Mouse (Mus musculus) midbrain, postnatal 0 days (tissue): ENCODE results near the gene Dpp6. TPM values are rescaled to one million over a fixed set of nuclear protein-coding genes. Genes with fewer than 3 reads are reported as not detected.

Experiments
- ATAC-seq: fragments of 200-750 bp; cut with Nextera tagmentation; 2 replicates; pipeline ENCODE4 v1.8.0; 2017; ENCODE audit warnings: moderate number of reproducible peaks, mild to moderate bottlenecking, moderate TSS enrichment, moderate library complexity; ENCODE audit not compliant: low FRiP score
- DNase-seq: peaks from one replicate; pipeline ENCODE4 v3.0.0-alpha.2; 2015; ENCODE audit warnings: low spot score
- H3K27ac ChIP-seq: fragments of 300-500 bp; sonication (generic); 2 replicates; pipeline ENCODE4 v1.5.1; 2014; ENCODE audit warnings: low read depth, mild to moderate bottlenecking, low read length, mixed read lengths
- H3K27me3 ChIP-seq: fragments of 300-500 bp; sonication (generic); 2 replicates; pipeline ENCODE4 v1.6.1; 2014; ENCODE audit warnings: low read length, control low read depth, mixed read lengths; ENCODE audit not compliant: insufficient read depth
- H3K36me3 ChIP-seq: fragments of 300-500 bp; sonication (generic); 2 replicates; pipeline ENCODE4 v1.6.1; 2014; ENCODE audit warnings: low read length, control low read depth, mixed read lengths; ENCODE audit not compliant: insufficient read depth
- H3K4me1 ChIP-seq: fragments of 300-500 bp; sonication (generic); 2 replicates; pipeline ENCODE4 v1.6.1; 2014; ENCODE audit warnings: mild to moderate bottlenecking, control low read depth, antibody characterized with exemption, low read length, mixed read lengths; ENCODE audit not compliant: insufficient read depth
- H3K4me2 ChIP-seq: fragments of 300-500 bp; sonication (generic); 2 replicates; pipeline ENCODE4 v1.6.1; 2014; ENCODE audit warnings: low read depth, mild to moderate bottlenecking, low read length, mixed read lengths; ENCODE audit not compliant: poor library complexity, severe bottlenecking
- H3K4me3 ChIP-seq: fragments of 300-500 bp; sonication (generic); 2 replicates; pipeline ENCODE4 v1.5.1; 2014; ENCODE audit warnings: low read depth, mild to moderate bottlenecking, low read length, moderate library complexity
- H3K9ac ChIP-seq: fragments of 300-500 bp; sonication (generic); replicated peaks from 2 replicates; pipeline ENCODE4 v1.6.1; 2014; ENCODE audit warnings: mild to moderate bottlenecking, low read length, moderate library complexity, mixed read lengths; ENCODE audit not compliant: poor library complexity, severe bottlenecking
- H3K9me3 ChIP-seq: fragments of 300-500 bp; sonication (generic); 2 replicates; pipeline ENCODE4 v1.6.1; 2016; ENCODE audit warnings: low read length, control low read depth
- CTCF ChIP-seq: IDR thresholded peaks from 2 replicates; pipeline ENCODE4 v1.5.1; 2016; ENCODE audit warnings: antibody characterized with exemption, mild to moderate bottlenecking
- WGBS: fragments of 180-500 bp; shearing (Covaris S2); extraction: QIAGEN DNeasy Blood & Tissue Kit; methylation state at CpG from one replicate; pipeline ENCODE4 v1.1.7; 2014; 5-methylcytosine and 5-hydroxymethylcytosine counted together
- polyA plus RNA-seq: library from polyadenylated mRNA; unstranded; fragments of >200 nt; fragmentation: Nextera tagmentation; extraction: Ambion mirVana; gene quantifications from 2 replicates; pipeline ENCODE4 v1.2.1, GENCODE M21; 2015
- total RNA-seq: library from RNA; depleted of rRNA; stranded (reverse); fragments of >200 nt; gene quantifications from 2 replicates; pipeline ENCODE4 v1.2.3, GENCODE M21; 2014

Dpp6 gene
- total and polyA plus RNA-seq, 2 experiments from 2014 or later, result 88.6 to 169 TPM

GRCm38 (mm10) chr5:27415518-27415917 lies 598.5 kb downstream of the Dpp6 start:
- no peak for ATAC-seq
- no peaks in the 10 kb centered on the region for H3K27me3 ChIP-seq
- H3K4me2 ChIP-seq, result no peak overlapping the region
- TF ChIP-seq CTCF, result no peak
- H3K36me3 ChIP-seq, result no peaks in the 10 kb centered on the region
- no peaks in the 10 kb centered on the region for H3K9me3 ChIP-seq
- H3K4me1 ChIP-seq, result no peaks in the 10 kb centered on the region
- H3K27ac ChIP-seq, result no peak overlapping the region
- no peak overlapping the region for H3K9ac ChIP-seq
- WGBS, result 68% methylated on average over 4 of the region's 4 CpGs
- DNase-seq, result no peak
- H3K4me3 ChIP-seq, result no peak overlapping the region

- no peak overlapping the region for H3K9ac ChIP-seq
- H3K27ac ChIP-seq, result no peak overlapping the region
- H3K9me3 ChIP-seq, result no peaks in the 10 kb centered on the region
- no peak overlapping the region for H3K4me3 ChIP-seq
- H3K36me3 ChIP-seq, result no peaks in the 10 kb centered on the region
- 67% methylated on average over 4 of the region's 4 CpGs for WGBS
- ATAC-seq (no peak), DNase-seq (peak; percentile 71)
- no peak overlapping the region for H3K4me2 ChIP-seq
- H3K27me3 ChIP-seq, result no peaks in the 10 kb centered on the region
- no peaks in the 10 kb centered on the region for H3K4me1 ChIP-seq
- TF ChIP-seq CTCF, result peak; percentile 87
Observed at GRCm38 (mm10) chr5:27416571-27416970, 599.6 kb downstream of the Dpp6 start.

GRCm38 (mm10) chr5:27417398-27417797 lies 600.4 kb downstream of the Dpp6 start:
- H3K27me3 ChIP-seq, result no peaks in the 10 kb centered on the region
- WGBS, result 64% methylated on average over 7 of the region's 7 CpGs
- DNase-seq (no peak), ATAC-seq (no peak)
- H3K4me1 ChIP-seq, result no peaks in the 10 kb centered on the region
- H3K9ac ChIP-seq, result no peak overlapping the region
- H3K4me2 ChIP-seq, result no peak overlapping the region
- no peak overlapping the region for H3K4me3 ChIP-seq
- H3K9me3 ChIP-seq, result no peaks in the 10 kb centered on the region
- TF ChIP-seq CTCF, result no peak
- no peak overlapping the region for H3K27ac ChIP-seq
- H3K36me3 ChIP-seq, result no peaks in the 10 kb centered on the region

DNA sequence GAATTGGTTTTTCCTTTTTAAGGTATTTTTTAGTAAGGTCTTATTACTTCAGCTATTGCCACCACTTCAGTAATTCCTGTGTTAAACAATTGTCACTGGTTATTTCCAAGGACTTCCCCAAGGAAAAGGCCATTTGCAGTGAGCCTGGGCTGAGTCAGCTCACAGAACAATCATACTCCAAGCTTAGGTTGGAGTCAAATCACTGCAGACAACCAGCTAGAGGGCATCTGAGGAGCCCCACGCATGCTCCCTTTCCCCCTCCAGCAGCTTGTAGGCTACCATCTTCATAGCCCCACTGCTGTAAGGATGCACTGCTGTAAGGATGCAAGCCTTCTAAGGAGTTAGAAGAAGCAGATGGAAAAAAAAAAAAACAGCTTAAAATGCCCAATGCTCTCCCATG lies 601.9 kb downstream of the Dpp6 start:
- no peak for TF ChIP-seq CTCF
- ATAC-seq (no peak), DNase-seq (no peak)
- H3K4me3 ChIP-seq, result no peak overlapping the region
- no peak overlapping the region for H3K27ac ChIP-seq
- no peak overlapping the region for H3K4me2 ChIP-seq
- no peaks in the 10 kb centered on the region for H3K9me3 ChIP-seq
- H3K4me1 ChIP-seq, result no peaks in the 10 kb centered on the region
- no peaks in the 10 kb centered on the region for H3K27me3 ChIP-seq
- H3K36me3 ChIP-seq, result no peaks in the 10 kb centered on the region
- H3K9ac ChIP-seq, result no peak overlapping the region
- WGBS, result 68% methylated on average over 1 of the region's 1 CpGs

DNA sequence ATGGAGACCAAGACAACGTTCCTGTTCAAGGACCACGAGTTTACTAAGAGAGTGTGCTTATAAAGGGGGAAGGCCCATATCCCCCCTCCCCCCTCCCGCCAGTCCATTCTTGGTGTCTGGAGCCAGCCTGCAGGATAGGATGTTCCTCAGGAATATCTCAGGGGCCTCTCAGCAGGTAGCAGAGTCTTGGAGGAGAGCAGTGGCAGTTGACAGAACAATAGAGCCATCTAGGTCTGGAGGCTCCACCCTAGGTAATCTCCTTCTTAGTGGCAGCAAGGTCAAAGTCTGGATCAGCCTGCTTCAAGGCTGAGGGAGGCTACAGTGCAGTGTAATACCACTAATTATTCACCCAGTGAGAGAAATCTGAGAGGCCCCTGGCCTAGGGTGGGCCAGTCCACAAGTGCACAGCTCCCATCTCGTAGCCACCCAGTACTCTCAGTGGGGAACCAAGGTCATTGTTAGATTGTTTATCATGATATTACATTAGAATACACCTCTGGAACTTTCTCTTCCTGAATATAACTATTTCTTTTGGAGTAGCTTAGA lies 604.2 kb downstream of the Dpp6 start:
- no peaks in the 10 kb centered on the region for H3K4me1 ChIP-seq
- ATAC-seq, result no peak
- H3K27me3 ChIP-seq, result no peaks in the 10 kb centered on the region
- DNase-seq, result no peak
- no peaks in the 10 kb centered on the region for H3K36me3 ChIP-seq
- H3K27ac ChIP-seq, result no peak overlapping the region
- H3K4me2 ChIP-seq, result no peak overlapping the region
- no peak for TF ChIP-seq CTCF
- H3K9me3 ChIP-seq, result no peaks in the 10 kb centered on the region
- H3K4me3 ChIP-seq, result no peak overlapping the region
- no peak overlapping the region for H3K9ac ChIP-seq
- 77% methylated on average over 4 of the region's 4 CpGs for WGBS

- Histone ChIP-seq H3K27ac (no peak overlapping the region), H3K4me3 (no peak overlapping the region), H3K9me3 (no peaks in the 10 kb centered on the region), H3K4me1 (no peaks in the 10 kb centered on the region), H3K4me2 (no peak overlapping the region), H3K36me3 (no peaks in the 10 kb centered on the region), H3K27me3 (no peaks in the 10 kb centered on the region), H3K9ac (no peak overlapping the region)
- WGBS, result 73% methylated on average over 3 of the region's 3 CpGs
- DNase-seq, result no peak
- ATAC-seq, result no peak
- TF ChIP-seq CTCF, result no peak
Observed at GRCm38 (mm10) chr5:27423766-27424165, 606.8 kb downstream of the Dpp6 start.
